Mouse (Mus musculus) hindbrain, embryonic 16.5 days (tissue): ENCODE results near the gene Zbtb44. TPM values are rescaled to one million over a fixed set of nuclear protein-coding genes. Genes with fewer than 3 reads are reported as not detected.

ENCODE experiments used
- ATAC-seq: fragments of 200-750 bp; cut with Nextera tagmentation; 2 replicates; pipeline ENCODE4 v1.8.0; 2017; ENCODE audit warnings: moderate TSS enrichment, moderate library complexity
- H3K27ac ChIP-seq: fragments of 300-500 bp; sonication (generic); 2 replicates; pipeline ENCODE4 v1.5.1; 2014; ENCODE audit warnings: low read depth, mild to moderate bottlenecking, control low read depth, low read length, moderate library complexity
- H3K27me3 ChIP-seq: fragments of 300-500 bp; sonication (generic); replicated peaks from 2 replicates; pipeline ENCODE4 v1.6.1; 2014; ENCODE audit warnings: low read length; ENCODE audit not compliant: control insufficient read depth, insufficient read depth
- H3K36me3 ChIP-seq: fragments of 300-500 bp; sonication (generic); 2 replicates; pipeline ENCODE4 v1.6.1; 2014; ENCODE audit warnings: mild to moderate bottlenecking, low read length, moderate library complexity, mixed read lengths; ENCODE audit not compliant: control insufficient read depth, insufficient read depth
- H3K4me1 ChIP-seq: fragments of 300-500 bp; sonication (generic); 2 replicates; pipeline ENCODE4 v1.6.1; 2014; ENCODE audit warnings: low read depth, low read length; ENCODE audit not compliant: control insufficient read depth, insufficient read depth
- H3K4me2 ChIP-seq: fragments of 300-500 bp; sonication (generic); 2 replicates; pipeline ENCODE4 v1.6.1; 2014; ENCODE audit warnings: mild to moderate bottlenecking, low read length, control low read depth, moderate library complexity
- H3K4me3 ChIP-seq: fragments of 300-500 bp; sonication (generic); 2 replicates; pipeline ENCODE4 v1.5.1; 2014; ENCODE audit warnings: mild to moderate bottlenecking, low read length, control low read depth, moderate library complexity
- H3K9ac ChIP-seq: fragments of 300-500 bp; sonication (generic); 2 replicates; pipeline ENCODE4 v1.6.1; 2014; ENCODE audit warnings: low read depth, mild to moderate bottlenecking, control low read depth, low read length, moderate library complexity
- H3K9me3 ChIP-seq: fragments of 300-500 bp; sonication (generic); 2 replicates; pipeline ENCODE4 v1.6.1; 2014; ENCODE audit warnings: mild to moderate bottlenecking, low read length, moderate library complexity; ENCODE audit not compliant: control insufficient read depth
- WGBS: fragments of 180-500 bp; shearing (Covaris S2); extraction: QIAGEN DNeasy Blood & Tissue Kit; methylation state at CpG from one replicate; pipeline ENCODE4 v1.1.7; 2014; 5-methylcytosine and 5-hydroxymethylcytosine counted together
- polyA plus RNA-seq: library from polyadenylated mRNA; unstranded; fragments of >200 nt; fragmentation: Nextera tagmentation; extraction: Ambion mirVana; gene quantifications from 2 replicates; pipeline ENCODE4 v1.2.1, GENCODE M21; 2015

The Zbtb44 gene
- polyA plus RNA-seq, 1 experiment from 2014 or later: 2.9 TPM

- WGBS: 80% methylated on average over 29 of the region's 29 CpGs
- no peak for ATAC-seq
Measured at GRCm38 (mm10) chr9:31090081-31091023, 59.9 kb downstream of the Zbtb44 start.

GRCm38 (mm10) chr9:31091162-31091581 is 60.7 kb downstream of the Zbtb44 start:
- H3K9ac ChIP-seq: no peak overlapping the region
- H3K4me3 ChIP-seq: no peak overlapping the region
- no peaks in the 10 kb centered on the region for H3K36me3 ChIP-seq
- H3K27me3 ChIP-seq: no peaks in the 10 kb centered on the region
- WGBS: 95% methylated on average over 10 of the region's 10 CpGs
- no peaks in the 10 kb centered on the region for H3K9me3 ChIP-seq
- ATAC-seq: no peak
- no peak overlapping the region for H3K4me2 ChIP-seq
- H3K4me1 ChIP-seq: no peaks in the 10 kb centered on the region
- H3K27ac ChIP-seq: no peak overlapping the region

More at GRCm38 (mm10) chr9:31090081-31091023, 59.9 kb downstream of the Zbtb44 start:
- Histone ChIP-seq H3K4me3 (no peak overlapping the region), H3K27ac (no peak overlapping the region), H3K9me3 (no peaks in the 10 kb centered on the region), H3K4me1 (no peaks in the 10 kb centered on the region), H3K27me3 (no peaks in the 10 kb centered on the region), H3K9ac (no peak overlapping the region), H3K4me2 (no peak overlapping the region), H3K36me3 (no peaks in the 10 kb centered on the region)

- Histone ChIP-seq H3K4me3 (no peak overlapping the region), H3K27ac (no peak overlapping the region), H3K9ac (no peak overlapping the region), H3K4me1 (no peaks in the 10 kb centered on the region; the same call in 1 of the 2 replicates), H3K4me2 (no peak overlapping the region), H3K27me3 (no peaks in the 10 kb centered on the region), H3K9me3 (no peaks in the 10 kb centered on the region), H3K36me3 (no peaks in the 10 kb centered on the region)
- no peak for ATAC-seq
- WGBS: 91% methylated on average over 18 of the region's 18 CpGs
Measured at GRCm38 (mm10) chr9:31092111-31092832, 61.8 kb downstream of the Zbtb44 start.

GRCm38 (mm10) chr9:31092833-31093195 is 62.4 kb downstream of the Zbtb44 start:
- WGBS: 93% methylated on average over 10 of the region's 10 CpGs
- no peak for ATAC-seq
- Histone ChIP-seq H3K27me3 (no peaks in the 10 kb centered on the region), H3K4me3 (no peak overlapping the region), H3K27ac (no peak overlapping the region), H3K36me3 (no peaks in the 10 kb centered on the region), H3K9me3 (no peaks in the 10 kb centered on the region), H3K9ac (no peak overlapping the region), H3K4me2 (no peak overlapping the region), H3K4me1 (no peaks in the 10 kb centered on the region; the same call in 1 of the 2 replicates)

GRCm38 (mm10) chr9:31097088-31098082 is 66.9 kb downstream of the Zbtb44 start:
- H3K4me3 ChIP-seq: no peak overlapping the region
- no peaks in the 10 kb centered on the region; the same call in 1 of the 2 replicates for H3K4me1 ChIP-seq
- ATAC-seq: peak; percentile 67; the same call in 1 of the 2 replicates
- no peaks in the 10 kb centered on the region for H3K27me3 ChIP-seq
- no peaks in the 10 kb centered on the region for H3K36me3 ChIP-seq
- no peak overlapping the region for H3K9ac ChIP-seq
- WGBS: 75% methylated on average over 20 of the region's 20 CpGs
- H3K4me2 ChIP-seq: no peak overlapping the region
- no peaks in the 10 kb centered on the region for H3K9me3 ChIP-seq
- no peak overlapping the region for H3K27ac ChIP-seq

GRCm38 (mm10) chr9:31098118-31098517 is 67.7 kb downstream of the Zbtb44 start:
- H3K4me1 ChIP-seq: no peaks in the 10 kb centered on the region; the same call in 1 of the 2 replicates
- no peaks in the 10 kb centered on the region for H3K9me3 ChIP-seq
- H3K4me3 ChIP-seq: no peak overlapping the region
- no peak overlapping the region for H3K4me2 ChIP-seq
- H3K36me3 ChIP-seq: no peaks in the 10 kb centered on the region
- WGBS: 78% methylated on average over 6 of the region's 6 CpGs
- H3K9ac ChIP-seq: no peak overlapping the region
- ATAC-seq: no peak
- no peak overlapping the region for H3K27ac ChIP-seq
- H3K27me3 ChIP-seq: no peaks in the 10 kb centered on the region

GRCm38 (mm10) chr9:31108464-31108863 is 78.0 kb downstream of the Zbtb44 start:
- H3K4me3 ChIP-seq: no peak overlapping the region
- no peak overlapping the region for H3K9ac ChIP-seq
- no peaks in the 10 kb centered on the region for H3K27me3 ChIP-seq
- no peaks in the 10 kb centered on the region for H3K4me1 ChIP-seq
- no peak overlapping the region for H3K4me2 ChIP-seq
- H3K27ac ChIP-seq: no peak overlapping the region
- H3K36me3 ChIP-seq: no peaks in the 10 kb centered on the region
- no peak for ATAC-seq
- H3K9me3 ChIP-seq: no peaks in the 10 kb centered on the region
- WGBS: 87% methylated on average over 8 of the region's 8 CpGs

GRCm38 (mm10) chr9:31115586-31115985 is 85.1 kb downstream of the Zbtb44 start:
- Histone ChIP-seq H3K9ac (no peak overlapping the region), H3K9me3 (no peaks in the 10 kb centered on the region), H3K36me3 (no peaks in the 10 kb centered on the region), H3K4me1 (no peaks in the 10 kb centered on the region), H3K4me2 (no peak overlapping the region), H3K27ac (no peak overlapping the region), H3K27me3 (no peaks in the 10 kb centered on the region), H3K4me3 (no peak overlapping the region)
- no peak for ATAC-seq
